Mouse (Mus musculus): Measurements from ENCODE around the gene Fndc3b. TPM values are rescaled to one million over a fixed set of nuclear protein-coding genes. Genes with fewer than 3 reads are reported as not detected.

Fndc3b gene
- total and polyA plus RNA-seq, 3 experiments, result 0.03 to 0.05 (median 0.04) TPM

- dilution Hi-C loops (cut with MboI; ENCODE audit: extremely low pct_ligation_motif_present, extremely low pct_unique_long_range_greater_than_20kb, low sequenced_read_pairs), result no loop called here
- TF ChIP-seq ZMIZ1 (IDR thresholded peaks at IDR 0.05; ENCODE audit: low read depth, low read length) (no peak), JUND (conservative IDR thresholded peaks at IDR 0.05; ENCODE audit: low read depth, low read length) (no peak), BHLHE40 (IDR thresholded peaks at IDR 0.05; ENCODE audit: low read depth, low read length) (no peak), NRF1 (IDR thresholded peaks at IDR 0.05; ENCODE audit: low read depth, low read length) (no peak), MAFK (IDR thresholded peaks at IDR 0.05; ENCODE audit: insufficient replicate concordance, low read length) (no peak), IRF4 (IDR thresholded peaks at IDR 0.05; ENCODE audit: low read depth, low read length) (no peak), SIN3A (IDR thresholded peaks at IDR 0.05; ENCODE audit: low read length) (no peak), KAT2A (IDR thresholded peaks at IDR 0.05; ENCODE audit: insufficient replicate concordance, low read length) (no peak), USF1 (IDR thresholded peaks at IDR 0.05; ENCODE audit: low read depth, low read length) (no peak), MXI1 (IDR thresholded peaks at IDR 0.05; ENCODE audit: low read depth, low read length) (no peak), JUN (IDR thresholded peaks at IDR 0.05; ENCODE audit: insufficient read depth, low read depth, low read length) (no peak), POLR2A (IDR thresholded peaks at IDR 0.05; ENCODE audit: low read depth, low read length) (no peak)
These were observed 126.2 kb downstream of the Fndc3b start for GRCm38 (mm10) chr3:27584607-27585605.

DNA sequence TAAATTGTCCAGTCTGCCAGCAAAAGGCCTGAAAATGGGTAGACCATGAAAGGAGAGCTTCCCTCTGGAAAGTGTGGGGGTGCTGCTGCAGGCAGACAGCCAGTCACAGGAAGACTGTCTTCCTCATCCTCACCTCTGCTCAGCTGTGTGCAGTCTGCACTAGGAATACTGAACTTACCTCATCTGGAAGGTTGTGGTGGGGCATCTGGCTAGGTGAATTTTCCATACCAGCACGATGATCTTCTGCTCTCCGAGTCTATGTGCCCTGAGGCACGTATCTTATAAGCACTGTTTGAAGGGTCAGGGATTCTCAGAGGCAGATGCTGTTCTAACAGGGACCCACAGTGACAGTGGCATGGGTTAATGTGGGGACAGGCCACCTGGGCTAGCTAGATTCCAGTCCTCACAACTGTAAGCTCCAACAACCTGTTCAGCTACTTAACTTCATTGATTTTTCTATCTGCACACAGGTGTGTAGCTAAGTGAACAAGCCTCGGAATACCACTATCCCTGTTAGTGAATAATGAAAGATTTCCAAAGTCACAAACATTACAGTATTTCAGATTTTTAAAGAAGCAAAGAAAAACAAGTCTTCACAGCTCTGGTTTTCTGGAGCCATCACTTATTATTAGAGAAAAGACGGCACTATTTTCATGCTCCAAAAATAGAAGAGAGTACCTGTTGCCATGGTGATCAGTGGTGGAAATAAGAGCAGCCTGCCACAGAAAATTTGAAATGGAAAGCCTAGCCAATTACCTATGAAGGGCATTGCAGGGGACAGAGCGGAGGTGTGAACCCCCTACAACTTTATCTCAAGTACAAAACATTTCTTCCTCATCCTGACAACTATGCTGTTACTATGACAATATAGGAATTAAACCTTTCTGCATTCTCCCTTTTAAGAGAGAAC is 128.9 kb downstream of the Fndc3b start:
- no peak for DNase-seq (ENCODE audit: extremely low read depth)
- Histone ChIP-seq H3K27ac (ENCODE audit: insufficient read depth, low read depth) (no peak overlapping the region), H3K4me1 (ENCODE audit: control insufficient read depth in 1 of 2, insufficient read depth in 2 of 2) (peaks cover 11 to 28% of the 10 kb centered on the region in 2 experiments), H3K9ac (ENCODE audit: insufficient read depth, low read depth) (no peak overlapping the region), H3K4me3 (replicated peaks in 1 of 3; ENCODE audit: low read depth in 2 of 3, low read length in 2 of 3, poor library complexity in 1 of 3) (no peak overlapping the region), H3K4me2 (ENCODE audit: insufficient read depth, low read depth, poor library complexity, severe bottlenecking) (no peak overlapping the region), H3K27me3 (replicated peaks) (peaks cover 2% of the 10 kb centered on the region), H3K79me2 (replicated peaks; ENCODE audit: control insufficient read depth, extremely low read depth, insufficient read depth, poor library complexity, severe bottlenecking) (no peaks in the 10 kb centered on the region), H3K36me3 (replicated peaks in 1 of 2; ENCODE audit: control insufficient read depth in 1 of 2, insufficient read depth in 1 of 2, low read length in 1 of 2) (no peaks in the 10 kb centered on the region), H3K9me3 (replicated peaks; ENCODE audit: low read length) (no peaks in the 10 kb centered on the region)
- TF ChIP-seq UBTF (IDR thresholded peaks at IDR 0.05; ENCODE audit: low read depth, low read length), result no peak
- no peak for TF ChIP-seq MEF2A (IDR thresholded peaks at IDR 0.05; ENCODE audit: borderline replicate concordance, low read depth, low read length)
- TF ChIP-seq ZNF384 (IDR thresholded peaks at IDR 0.05; ENCODE audit: low read depth, low read length), result no peak
- no peak for TF ChIP-seq MAZ (IDR thresholded peaks at IDR 0.05; ENCODE audit: low read depth, low read length)
- TF ChIP-seq MXI1 (IDR thresholded peaks at IDR 0.05; ENCODE audit: low read depth, low read length), result no peak
- TF ChIP-seq CTCF (conservative IDR thresholded peaks at IDR 0.05 in 1 of 2, IDR thresholded peaks at IDR 0.05 in 1 of 2; ENCODE audit: low read depth in 2 of 2, low read length in 2 of 2), result no peak
- TF ChIP-seq JUN (IDR thresholded peaks at IDR 0.05; ENCODE audit: insufficient read depth, low read depth, low read length), result no peak
- in situ Hi-C loops (cut with MboI; ENCODE audit: low pct_ligation_motif_present, low pct_unique_long_range_greater_than_20kb, low sequenced_read_pairs) (no loop called here), dilution Hi-C loops (cut with MboI; ENCODE audit: extremely low pct_ligation_motif_present, extremely low pct_unique_long_range_greater_than_20kb, low sequenced_read_pairs) (no loop called here)

More at GRCm38 (mm10) chr3:27584607-27585605, 126.2 kb downstream of the Fndc3b start:
- H3K4me2 ChIP-seq (ENCODE audit: insufficient read depth, low read depth, poor library complexity, severe bottlenecking), result no peak overlapping the region
- H3K9ac ChIP-seq (ENCODE audit: insufficient read depth, low read depth), result no peak overlapping the region
- peaks cover 0 to under 1% of the 10 kb centered on the region in 2 experiments; a peak in 1 of 4 replicates for H3K4me1 ChIP-seq (ENCODE audit: control insufficient read depth in 1 of 2, insufficient read depth in 2 of 2)
- H3K27me3 ChIP-seq (replicated peaks), result peaks cover 2% of the 10 kb centered on the region
- no peak overlapping the region for H3K27ac ChIP-seq (ENCODE audit: insufficient read depth, low read depth)
- no peak for DNase-seq (ENCODE audit: extremely low read depth)
- in situ Hi-C loops (cut with MboI; ENCODE audit: low pct_ligation_motif_present, low pct_unique_long_range_greater_than_20kb, low sequenced_read_pairs), result no loop called here
- H3K79me2 ChIP-seq (replicated peaks; ENCODE audit: control insufficient read depth, extremely low read depth, insufficient read depth, poor library complexity, severe bottlenecking), result no peaks in the 10 kb centered on the region
- no peaks in the 10 kb centered on the region for H3K36me3 ChIP-seq (replicated peaks in 1 of 2; ENCODE audit: control insufficient read depth in 1 of 2, insufficient read depth in 1 of 2, low read length in 1 of 2)
- H3K4me3 ChIP-seq (replicated peaks in 1 of 3; ENCODE audit: low read depth in 2 of 3, low read length in 2 of 3, poor library complexity in 1 of 3), result no peak overlapping the region
- no peaks in the 10 kb centered on the region for H3K9me3 ChIP-seq (replicated peaks; ENCODE audit: low read length)
